Mouse (Mus musculus): ENCODE results near the gene Nap1l4.

The Nap1l4 gene

DNA sequence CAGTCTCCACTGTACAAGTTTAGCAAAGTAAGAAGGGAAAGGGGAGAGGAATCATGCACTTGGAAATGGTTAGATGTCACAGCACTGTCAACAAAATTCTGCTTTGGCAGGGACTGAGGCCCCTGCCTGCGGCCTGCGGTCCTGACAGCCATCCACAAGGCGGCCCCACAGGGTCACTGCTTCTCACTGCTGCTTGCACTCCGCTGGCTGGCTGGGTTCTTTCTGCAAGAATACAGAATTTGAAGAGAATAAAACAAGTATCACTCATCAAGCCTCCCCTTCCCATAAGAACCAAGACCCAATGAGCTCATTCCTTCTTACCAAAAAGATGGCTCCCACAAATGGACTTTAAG is 34.5 kb downstream of the Nap1l4 start:
- DNase-seq: no peak

DNA sequence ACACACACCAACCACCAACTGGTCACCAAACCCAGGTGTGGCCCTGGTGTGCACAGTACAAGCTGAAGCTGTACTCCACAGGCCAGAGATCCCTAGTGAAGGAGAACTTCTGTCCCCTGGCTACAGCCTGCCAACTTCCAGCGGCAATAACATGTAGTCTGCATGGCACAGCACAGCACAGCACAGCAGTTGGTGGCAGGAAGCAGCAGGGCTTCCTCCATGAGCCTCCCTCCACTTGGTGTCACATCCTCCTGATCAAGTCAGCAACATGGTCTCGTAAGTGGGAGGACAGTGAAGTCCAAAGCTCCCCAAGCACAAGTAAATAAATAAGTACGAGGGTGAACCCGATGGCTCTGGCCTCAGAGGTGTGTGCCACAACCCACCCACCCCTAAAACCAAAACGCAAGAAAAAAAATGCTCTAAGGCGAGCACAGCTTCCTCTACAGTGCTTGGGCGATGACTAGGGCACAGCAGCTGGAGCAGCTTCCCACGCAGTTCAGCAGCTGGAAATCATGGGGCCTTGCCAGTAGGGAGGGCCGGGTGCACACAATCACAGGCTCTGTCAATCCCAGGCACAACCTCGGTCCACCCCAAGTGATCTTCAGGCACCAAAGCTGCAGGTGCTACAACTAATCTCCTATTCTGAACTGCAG is 35.0 kb downstream of the Nap1l4 start:
- no peak for DNase-seq

DNA sequence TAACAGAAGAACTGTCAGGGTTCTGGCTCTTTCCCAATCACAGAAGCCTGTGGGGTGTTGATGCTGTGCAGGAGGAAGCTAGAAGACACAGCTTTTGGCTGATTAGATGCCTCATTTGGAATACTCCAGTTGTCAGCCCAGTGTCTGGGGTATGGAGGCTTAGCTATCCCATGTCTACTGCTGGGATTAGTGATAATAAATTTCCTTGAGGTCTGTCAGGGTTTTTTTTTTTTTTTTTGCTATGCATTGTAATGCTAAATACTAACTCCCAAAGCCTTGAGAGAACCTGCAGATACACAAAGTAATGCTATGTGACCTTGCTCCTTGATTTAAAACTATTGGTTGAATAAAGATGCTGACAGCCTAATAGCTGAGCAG is 37.6 kb downstream of the Nap1l4 start:
- DNase-seq: no peak

DNA sequence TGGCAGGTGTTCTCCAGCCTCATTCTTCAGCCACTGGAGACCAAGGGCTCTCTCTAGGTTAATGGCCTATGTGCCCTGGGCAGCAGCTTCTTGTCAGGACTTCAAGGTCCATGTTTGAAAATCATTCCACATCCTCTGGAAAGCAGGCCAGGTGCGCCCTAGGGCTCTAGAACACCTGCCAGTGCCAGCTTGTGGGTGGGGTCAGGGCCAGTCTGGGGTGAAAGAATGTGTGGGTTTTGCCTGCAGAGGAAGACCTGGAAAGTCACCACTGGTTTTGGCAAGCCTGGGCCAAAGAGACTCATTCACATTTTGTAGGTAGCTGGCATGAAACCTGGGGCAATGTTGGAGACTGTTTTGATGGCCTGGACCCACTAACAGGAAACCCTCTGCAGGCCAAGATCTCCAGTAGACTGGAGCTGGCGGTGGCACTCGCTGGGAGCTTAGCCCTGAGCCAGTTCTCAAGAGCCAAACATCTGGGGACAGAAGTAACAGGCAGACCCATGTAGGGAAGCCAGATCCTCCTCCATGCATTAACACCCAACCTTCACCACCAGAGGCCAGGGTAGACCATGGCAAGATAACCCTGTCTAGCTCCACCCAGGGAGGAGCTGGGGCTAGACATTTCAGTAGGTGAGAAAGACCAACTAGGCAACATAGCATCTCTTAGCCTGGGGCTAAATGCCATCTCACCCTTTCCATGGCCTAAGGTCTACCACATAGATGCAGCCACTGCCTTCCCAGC is 38.1 kb downstream of the Nap1l4 start:
- no peak for DNase-seq

DNA sequence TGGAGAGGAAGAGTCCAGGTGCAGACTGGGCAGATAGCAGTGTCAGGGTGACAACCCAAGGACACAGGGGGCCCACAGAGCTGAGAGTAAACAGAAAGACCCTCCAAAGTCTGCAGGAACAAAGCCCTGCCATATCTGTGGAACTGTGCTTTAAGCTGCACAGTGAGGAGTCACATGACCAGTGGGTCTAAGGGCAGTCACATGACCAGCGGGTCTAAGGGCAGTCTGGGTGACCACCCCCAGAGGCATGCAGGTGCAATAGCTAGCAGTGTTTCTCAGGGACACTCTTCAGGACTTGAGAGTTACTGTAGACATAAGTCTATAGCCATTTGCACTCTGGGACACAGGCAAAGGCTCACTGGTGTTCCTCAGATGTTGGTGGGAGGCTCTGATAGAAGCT is 39.3 kb downstream of the Nap1l4 start:
- no peak for DNase-seq

DNA sequence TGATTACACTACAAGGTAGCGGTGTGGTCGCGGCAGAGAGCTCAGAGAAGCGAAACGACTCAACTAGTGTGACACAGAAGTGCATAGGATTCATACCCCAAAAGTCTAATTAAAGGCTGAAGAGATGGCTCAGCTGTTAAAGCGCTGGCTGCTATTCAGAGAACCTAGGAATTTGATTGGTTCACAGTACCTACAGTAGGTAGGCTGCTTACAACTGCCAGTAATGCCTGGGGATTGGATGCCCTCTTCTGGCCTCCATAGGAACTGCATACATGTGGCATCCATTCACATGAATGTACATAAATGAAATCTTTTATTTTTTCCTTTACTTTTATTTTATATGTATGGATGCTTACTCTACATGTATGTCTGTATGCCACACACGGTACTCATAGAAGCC is 42.2 kb downstream of the Nap1l4 start:
- DNase-seq: peak; percentile 31 to 41

DNA sequence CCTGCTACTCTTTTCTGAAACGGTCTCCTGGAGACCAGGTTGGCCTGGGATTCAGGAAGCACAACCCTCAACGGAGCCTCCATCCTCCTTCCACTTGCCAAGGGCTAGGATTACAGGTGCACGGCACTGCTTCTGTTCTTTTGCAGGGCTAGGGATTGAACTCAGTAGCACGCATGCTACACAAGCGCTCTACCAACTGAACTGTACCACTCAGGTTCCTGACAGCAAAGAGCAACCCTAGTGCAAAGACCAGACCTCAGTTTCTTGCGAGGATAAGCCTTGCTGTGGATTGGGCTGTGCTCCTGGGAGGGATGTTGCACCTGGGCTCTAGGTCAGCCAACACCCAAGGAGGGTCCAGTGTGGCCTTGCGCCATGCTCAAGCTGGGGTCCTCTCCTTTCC is 42.6 kb downstream of the Nap1l4 start:
- DNase-seq: no peak

DNA sequence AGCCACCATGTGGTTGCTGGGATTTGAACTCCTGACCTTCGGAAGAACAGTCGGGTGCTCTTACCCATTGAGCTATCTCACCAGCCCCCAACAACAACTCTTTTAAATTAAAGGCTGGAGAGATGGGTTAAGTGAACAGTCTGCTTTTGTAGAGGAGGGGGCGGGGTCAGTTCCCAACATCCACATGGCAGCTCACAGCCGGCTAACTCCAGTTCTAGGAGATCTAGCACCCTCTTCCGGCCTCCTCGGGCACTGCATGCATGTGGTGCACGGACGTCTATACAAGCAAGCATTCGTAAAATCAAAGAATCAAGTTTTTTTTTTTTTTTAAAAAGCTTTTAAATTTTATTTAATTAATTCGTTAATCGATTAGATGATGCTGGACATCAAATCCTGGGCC is 43.1 kb downstream of the Nap1l4 start:
- DNase-seq: peak; percentile 47 to 56

DNA sequence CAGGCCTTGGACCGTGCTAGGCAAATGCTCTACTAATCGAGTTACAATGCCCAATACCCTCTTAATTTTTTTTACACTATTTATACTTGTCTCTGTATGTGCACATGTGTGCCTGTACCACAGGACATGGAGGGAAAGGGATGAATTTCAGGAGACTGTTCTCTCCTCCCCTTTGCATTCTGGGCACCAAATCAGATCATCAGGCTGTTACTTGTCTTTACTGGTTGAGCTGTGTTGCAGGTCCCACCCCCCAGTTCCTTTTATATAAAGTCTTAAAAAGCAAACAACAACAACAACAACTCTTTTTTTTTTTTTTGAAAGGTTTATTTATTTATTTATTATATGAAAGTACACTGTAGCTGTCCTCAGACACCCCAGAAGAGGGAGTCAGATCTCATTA is 43.5 kb downstream of the Nap1l4 start:
- DNase-seq: no peak

DNA sequence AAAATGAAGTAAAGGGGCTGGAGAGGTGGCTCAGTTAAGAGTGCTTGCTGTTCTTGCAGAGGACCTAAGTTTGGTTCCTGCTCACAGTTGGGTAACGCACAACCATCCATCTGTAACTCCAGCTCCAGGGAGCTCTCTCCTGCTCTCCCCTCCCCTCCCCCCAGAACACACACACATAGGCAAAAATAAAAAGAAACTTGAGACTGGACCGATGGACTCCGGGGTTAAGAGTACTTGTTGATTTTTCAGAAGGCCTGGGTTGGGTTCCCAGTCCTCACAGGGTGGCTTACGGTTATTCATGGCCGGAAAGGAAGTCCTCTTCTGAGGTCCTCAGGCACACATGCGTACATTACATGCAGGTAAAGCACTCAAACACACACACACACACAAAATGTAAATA is 45.0 kb downstream of the Nap1l4 start:
- no peak for DNase-seq

DNA sequence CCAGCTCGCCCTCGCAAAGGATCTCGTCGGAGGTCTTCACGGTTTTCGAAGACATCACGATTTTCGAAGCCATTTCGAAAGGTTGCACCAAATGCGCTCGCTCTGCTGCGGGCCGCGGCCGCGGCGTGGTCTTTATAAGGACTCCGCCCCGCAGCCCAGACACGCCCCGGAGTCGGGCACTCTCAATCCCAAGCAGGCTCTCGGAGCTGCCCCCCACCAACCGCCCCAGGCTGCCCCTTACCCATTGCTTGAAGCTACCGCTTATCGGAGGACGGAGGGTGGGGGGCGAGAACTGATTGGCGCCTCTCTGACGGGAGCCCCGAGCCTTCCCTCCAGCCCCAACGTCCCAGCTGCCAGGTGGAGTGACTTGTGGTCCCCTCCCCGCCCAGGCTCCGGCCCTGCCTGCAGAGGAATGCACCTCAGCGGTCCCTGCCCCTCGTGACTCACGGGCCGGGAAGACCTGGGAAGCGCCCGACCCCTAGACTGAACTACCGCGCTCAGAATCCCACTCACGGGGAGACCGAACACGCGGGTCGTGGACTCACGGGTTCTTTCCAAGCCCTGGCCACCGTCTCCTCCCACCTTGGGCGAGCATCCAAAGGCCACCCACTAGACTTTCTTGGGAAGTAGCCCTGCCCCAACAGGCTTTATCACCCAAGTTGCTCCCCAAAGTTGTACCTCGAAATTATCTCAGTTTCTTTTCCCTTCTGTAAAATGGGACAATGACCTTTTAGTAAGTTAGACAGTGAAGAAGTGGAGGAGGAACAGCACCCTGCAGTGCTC is 46.3 kb downstream of the Nap1l4 start, which contains the start of gene Phlda2:
TSS of gene Phlda2 (minus strand) at position 733 of the 783 bp plus-strand sequence.
- no peak for DNase-seq

DNA sequence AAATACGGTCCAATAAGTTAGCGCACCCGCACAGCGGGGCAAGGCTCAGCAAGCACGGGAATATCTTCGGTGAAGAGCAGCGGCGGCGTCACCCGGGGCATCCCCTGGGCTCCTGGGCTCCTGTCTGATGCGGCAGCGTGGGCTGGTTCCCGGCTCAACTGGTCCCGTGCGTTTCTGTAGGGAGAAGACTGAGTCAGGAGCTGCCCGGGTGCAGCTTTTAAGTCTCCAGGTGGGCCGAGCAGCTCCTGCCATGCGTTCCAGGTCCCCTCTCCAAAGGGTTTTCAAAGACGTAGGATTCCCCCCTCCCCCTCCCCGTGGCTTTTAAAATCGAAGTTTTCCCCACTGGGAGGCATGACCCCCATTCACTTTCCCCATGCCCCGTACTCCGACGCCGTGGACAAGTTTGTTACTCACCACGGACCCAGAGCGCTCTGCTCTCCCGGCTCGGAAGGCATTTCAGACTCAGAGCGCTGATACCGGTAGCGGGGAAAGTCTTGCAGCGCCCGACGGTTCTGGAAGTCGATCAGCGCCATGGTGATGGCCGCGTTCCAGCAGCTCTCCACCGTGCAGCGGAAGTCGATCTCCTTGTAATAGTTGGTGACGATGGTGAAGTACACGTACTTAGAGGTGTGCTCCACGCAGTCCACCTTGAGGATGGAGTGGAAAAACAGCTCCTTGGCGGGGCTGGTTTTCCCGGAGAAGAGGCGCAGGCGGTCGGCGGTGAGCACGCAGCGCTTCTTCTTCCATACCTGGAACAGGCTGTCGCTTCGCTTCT is 47.1 kb downstream of the Nap1l4 start:
- peak; percentile 10 to 15 for DNase-seq

DNA sequence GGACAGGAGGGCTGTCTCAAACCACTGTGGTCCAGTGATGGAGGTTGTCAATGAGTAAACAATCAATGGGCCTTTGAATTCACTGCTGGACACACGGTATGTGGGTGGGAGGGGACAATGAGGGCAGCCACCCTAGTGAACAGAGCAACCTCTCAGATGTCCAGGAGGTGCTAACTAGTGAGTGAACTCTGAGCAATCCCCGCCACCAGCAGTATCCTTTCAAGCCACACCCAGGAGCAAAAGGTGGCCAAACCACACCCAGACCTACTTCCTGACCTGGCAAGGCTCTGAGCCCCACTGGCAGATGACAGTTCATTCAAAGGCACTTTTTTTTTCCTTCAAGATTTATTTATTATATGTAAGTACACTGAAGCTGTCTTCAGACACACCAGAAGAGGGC is 48.0 kb downstream of the Nap1l4 start:
- DNase-seq: no peak

DNA sequence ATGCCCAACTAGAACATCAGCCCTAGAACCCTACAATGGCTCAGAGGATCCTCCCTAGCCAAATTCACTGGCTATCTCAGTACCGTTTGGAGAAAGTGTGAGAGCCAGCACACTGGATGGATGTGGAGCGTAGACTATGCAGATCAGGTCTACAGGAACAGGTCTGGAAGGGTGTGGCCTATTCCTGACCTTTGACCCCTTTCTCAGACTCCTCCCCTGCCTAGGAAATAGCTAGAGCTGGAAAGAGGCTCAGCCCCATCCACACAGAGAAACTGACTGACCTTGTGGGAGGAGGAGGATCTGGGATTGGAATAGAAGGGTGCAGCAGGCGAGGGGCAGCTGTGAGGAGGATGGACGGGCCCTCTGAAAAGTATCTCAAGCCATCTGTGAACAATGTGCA is 50.3 kb downstream of the Nap1l4 start:
- DNase-seq: no peak

DNA sequence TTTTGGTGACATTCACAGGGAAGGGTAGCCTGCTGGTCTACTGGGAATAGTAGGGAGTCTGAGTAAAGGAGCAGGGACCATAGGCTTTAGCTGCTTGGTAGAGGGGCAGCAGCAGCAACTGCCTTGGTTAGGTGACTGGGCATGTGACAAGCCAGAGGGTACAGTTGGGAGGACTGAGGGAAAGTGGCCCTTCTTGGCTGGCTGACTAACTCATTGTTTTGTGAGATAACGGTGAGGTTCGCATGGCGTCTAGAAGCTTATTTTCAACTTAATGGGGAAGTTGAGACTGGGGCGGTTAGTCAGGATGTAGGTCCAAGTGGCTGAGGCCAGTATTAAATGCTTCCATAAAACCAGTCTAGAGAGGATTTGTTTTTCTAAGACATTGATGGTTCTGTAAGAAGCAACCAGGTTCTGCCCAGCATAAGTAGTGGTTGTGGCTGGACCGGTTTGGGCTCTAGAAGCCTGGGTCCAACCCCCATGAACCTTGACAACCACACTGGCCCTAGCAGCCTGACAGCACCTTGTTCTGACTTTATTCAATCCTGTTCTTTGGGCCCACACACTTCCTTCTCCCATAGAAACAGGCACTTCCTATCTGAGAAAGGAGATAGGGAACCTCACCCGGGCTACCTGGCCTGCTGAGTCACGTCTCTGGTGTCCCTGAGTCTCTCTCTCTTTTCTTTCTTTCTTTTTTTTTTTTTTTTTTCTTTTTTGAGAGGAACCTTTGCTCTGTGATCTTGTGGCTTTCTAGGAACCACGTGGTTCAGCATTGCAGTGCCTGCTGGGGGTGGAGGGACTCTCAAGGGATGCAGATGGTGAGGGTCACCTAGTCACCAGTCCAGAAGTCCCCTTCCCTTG is 53.6 kb downstream of the Nap1l4 start:
- DNase-seq: no peak

DNA sequence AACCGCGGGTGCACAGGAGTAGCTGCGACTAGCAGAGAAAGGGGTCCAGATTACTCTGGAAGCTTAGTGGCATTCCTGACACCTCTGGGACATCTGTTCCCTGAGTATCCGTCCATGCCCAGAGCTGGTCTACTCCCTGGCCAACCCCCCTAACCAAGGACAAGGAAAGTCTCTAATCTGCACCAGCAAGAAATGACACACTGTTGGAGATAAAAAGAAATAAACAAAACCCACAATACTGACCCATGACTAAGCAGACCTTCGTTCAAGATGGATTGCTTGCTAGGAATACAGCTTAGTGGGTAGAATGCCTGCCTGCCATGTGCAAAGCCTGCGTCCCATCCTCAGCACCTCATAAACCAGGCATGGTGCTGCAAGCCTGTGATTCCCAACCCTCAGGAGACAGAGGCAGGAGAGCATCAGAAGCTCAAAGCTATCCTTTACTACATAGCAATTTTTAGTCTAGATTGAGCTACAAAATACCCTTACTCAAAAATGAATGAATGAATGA is 55.2 kb downstream of the Nap1l4 start:
- no peak for DNase-seq

DNA sequence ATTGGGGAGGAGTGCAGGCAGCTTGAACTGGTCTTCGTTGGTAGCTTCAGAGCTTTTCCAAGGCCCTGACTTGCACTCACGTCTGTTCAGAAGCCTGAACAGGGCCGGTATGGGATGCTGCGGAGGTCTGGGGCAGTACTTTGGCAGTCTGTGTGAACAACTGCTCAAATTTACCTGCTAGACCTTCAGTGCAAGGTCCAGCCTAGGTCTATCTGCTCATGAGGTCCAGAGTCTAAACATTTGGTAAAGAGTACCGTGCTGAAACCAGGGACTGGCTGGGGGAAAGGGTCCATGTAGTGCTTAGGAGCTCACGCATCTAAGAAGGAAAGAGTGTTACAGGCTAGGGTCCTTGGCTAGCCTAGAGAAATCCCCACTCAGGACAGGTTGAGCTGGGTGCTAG is 59.2 kb downstream of the Nap1l4 start:
- no peak for DNase-seq

DNA sequence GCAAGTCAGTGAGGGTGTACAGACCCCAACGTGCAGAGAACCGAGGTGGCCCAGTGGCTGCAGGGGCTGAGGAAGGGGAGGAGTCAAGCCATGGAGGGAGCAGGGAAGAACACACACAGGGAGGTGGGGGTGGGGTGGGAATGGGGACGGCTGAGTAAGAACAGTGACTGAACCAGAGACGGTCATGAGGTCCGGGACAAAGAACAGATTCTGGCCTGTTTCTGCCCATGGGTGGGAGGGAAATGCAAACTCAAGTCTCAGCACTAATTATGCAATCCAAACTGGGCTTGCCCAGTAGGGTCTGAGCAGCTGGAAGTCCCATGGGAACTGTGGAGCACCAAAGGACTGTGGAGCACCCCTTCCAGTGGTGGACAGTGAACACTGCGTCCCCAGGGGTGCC is 66.4 kb downstream of the Nap1l4 start:
- no peak for DNase-seq

DNA sequence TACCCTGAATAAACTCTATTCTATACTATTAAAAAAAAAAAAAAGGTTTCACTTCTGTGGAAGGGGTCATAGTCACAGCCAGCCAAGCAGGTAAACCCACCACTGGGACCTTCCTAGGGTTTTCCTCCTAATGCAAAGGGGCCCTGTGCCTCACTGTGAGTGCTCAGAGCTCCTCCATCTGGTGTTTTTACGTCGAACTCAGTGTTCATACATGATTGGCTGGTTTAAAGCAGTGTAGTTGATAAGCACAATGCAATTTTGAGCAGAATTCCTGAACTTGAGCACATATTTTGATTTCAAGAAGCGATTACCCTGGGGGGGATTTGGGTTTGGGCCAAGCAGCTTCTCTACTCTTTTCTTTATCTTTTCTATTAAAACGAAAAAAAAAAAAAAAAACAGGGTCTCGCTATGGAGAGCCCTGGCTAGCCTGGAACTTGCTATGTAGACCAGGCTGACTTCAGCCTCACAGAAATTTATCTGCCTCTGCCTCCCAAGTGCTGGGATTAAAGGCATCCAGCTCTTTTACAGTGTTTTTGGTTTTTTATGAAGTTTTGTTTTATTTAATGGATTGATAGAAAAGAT is 67.0 kb downstream of the Nap1l4 start:
- DNase-seq: no peak

DNA sequence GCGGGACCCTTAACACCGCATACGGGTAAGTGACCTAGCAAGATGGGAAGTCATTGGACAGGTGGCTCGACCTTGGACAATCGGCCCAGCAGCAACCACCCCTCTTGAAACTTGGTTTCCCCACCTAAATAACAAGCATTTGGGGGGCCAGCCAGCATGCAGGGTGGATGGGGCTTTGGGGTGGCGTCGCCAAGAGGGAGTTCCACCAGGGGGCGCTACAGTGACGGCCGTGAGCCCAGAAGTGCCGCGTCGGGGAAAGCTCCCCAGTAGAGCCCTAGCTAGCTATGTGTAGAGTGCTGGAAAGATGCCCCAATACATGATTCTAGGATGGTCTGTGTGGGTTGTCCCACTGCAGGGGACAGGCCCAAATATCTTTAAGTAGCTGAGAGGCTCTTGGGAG is 68.4 kb downstream of the Nap1l4 start:
- DNase-seq: peak in 1 of 2 experiments; percentile 45

DNA sequence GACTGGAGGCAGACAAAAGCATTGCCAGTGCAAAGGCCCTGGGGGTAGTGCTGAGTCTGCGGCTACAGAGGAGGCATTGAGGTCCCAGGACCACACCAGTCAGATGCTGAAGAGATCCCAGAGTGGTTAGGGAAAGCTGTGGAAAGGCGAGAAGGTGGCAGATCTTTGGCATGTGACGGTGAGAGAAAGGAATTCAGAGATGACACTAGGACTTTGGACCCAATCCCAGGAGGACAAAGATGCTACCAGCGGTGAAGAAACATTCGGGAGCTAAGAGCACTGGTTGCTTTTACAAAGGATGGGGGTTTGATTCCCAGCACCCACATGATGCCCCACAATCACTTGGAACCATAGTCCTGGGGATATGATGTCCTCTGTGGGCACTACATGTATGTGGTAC is 71.1 kb downstream of the Nap1l4 start:
- DNase-seq: no peak

All from cerebellum, postnatal 36 days (tissue).